Mouse (Mus musculus) cerebellum, adult 2 months (tissue): ENCODE measurements around the gene Mrps7. TPM values are rescaled to one million over a fixed set of nuclear protein-coding genes. Genes with fewer than 3 reads are reported as not detected.

Source experiments
- DNase-seq, 2 experiments: peaks; one replicate each; pipeline ENCODE4 v3.0.0; 2021
- H3K27ac ChIP-seq: fragments of 200-500 bp; 2 replicates; pipeline ENCODE4 v1.5.1; 2012; ENCODE audit warnings: low read length, control low read depth, inconsistent platforms; ENCODE audit not compliant: insufficient read depth
- H3K27me3 ChIP-seq: fragments of 200-500 bp; 2 replicates; pipeline ENCODE4 v1.6.1; 2012; ENCODE audit warnings: inconsistent platforms, mild to moderate bottlenecking, low read length, moderate library complexity; ENCODE audit not compliant: control insufficient read depth, insufficient read depth
- H3K4me1 ChIP-seq: fragments of 200-500 bp; 2 replicates; pipeline ENCODE4 v1.6.1; 2011; ENCODE audit warnings: low read length; ENCODE audit not compliant: control insufficient read depth, insufficient read depth
- H3K4me3 ChIP-seq: fragments of 200-500 bp; replicated peaks from 2 replicates; pipeline ENCODE3; 2011; ENCODE audit warnings: mild to moderate bottlenecking, low read depth, low read length, control low read depth; ENCODE audit not compliant: insufficient read depth
- CTCF ChIP-seq: fragments of 200-500 bp; IDR thresholded peaks from 2 replicates; pipeline ENCODE4 v1.5.1; 2011; ENCODE audit warnings: low read depth, mild to moderate bottlenecking, control low read depth, low read length, moderate library complexity, borderline replicate concordance; ENCODE audit not compliant: insufficient read depth
- POLR2A ChIP-seq: fragments of 200-500 bp; IDR thresholded peaks from 2 replicates; pipeline ENCODE4 v1.6.1; 2011; ENCODE audit warnings: low read length, control low read depth, borderline replicate concordance; ENCODE audit not compliant: insufficient read depth
- WGBS: fragments of 180-500 bp; shearing (Covaris S2); methylation state at CpG from one replicate; pipeline ENCODE4 v1.1.7; 2018; 5-methylcytosine and 5-hydroxymethylcytosine counted together
- polyA plus RNA-seq: library from polyadenylated mRNA; depleted of rRNA; stranded (reverse); fragments of >200 nt; gene quantifications from 2 replicates; pipeline ENCODE4 v1.2.3, GENCODE M21; 2012

Mrps7 gene
- polyA plus RNA-seq, 1 experiment: 55.9 TPM

DNA sequence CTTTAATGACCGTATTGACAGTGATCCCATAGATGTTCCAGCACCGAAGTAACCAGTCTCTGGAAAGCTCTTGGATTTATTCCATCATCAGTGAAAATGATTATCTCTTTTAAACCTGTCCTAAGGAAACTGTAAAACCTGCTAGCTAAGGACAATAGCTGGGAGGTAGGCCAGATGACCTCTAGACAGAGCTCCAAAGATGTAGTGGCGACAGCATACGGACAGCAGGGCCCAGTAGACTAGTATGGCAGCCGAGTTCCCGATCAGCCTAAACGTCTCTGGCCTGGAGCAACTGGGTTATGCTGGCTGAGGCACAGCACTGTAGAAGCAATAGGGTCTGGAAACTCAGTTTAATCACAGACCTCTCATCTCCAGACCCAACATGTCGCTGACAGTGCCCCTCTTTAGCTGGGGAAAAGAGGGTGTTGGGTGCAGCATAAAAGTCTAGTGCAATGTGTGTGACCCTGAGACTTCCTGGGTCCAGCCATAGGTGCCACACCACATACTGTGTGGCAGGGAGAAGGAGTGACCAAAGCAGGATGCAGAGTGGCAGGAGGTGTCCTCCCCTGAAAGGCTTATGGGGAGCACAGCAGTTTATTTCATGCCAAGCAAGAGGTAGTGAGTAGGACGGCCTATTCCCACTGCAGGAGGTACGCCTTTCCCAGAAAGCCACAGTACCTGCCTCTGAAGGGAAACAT is 19.2 kb upstream of the Mrps7 start:
- H3K27ac ChIP-seq: no peak overlapping the region
- TF ChIP-seq CTCF (no peak), POLR2A (no peak)
- DNase-seq: no peak
- H3K4me3 ChIP-seq: no peak overlapping the region
- WGBS: 81% methylated on average over 10 of the region's 10 CpGs
- no peaks in the 10 kb centered on the region for H3K27me3 ChIP-seq
- H3K4me1 ChIP-seq: no peaks in the 10 kb centered on the region

DNA sequence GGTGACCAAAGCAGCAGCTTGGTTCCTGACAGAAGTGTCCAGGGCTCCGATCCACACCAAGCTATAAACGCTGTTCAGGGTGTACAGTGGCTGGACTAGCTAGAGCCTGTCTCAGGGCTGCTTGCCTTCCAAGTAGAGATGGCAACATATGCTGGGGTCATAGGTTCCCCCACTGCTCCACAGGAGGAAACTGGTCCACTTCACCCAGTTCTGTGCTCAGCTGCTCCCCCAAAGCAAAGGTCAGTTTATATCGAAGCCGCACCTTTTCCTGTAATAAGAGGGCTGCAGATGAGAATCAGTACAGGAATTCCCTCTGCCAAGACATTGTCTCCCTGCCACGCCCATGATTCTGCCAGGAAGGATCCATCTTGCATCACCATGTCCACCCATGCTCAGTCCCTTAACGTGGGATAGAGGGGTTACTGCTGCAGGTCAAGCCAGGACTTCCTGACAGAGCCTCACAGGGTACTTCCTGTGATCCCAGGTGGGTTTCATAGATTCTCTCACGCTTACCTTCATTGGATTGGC is 18.1 kb upstream of the Mrps7 start:
- no peaks in the 10 kb centered on the region for H3K27me3 ChIP-seq
- H3K4me1 ChIP-seq: no peaks in the 10 kb centered on the region
- DNase-seq: no peak
- WGBS: 83% methylated on average over 7 of the region's 7 CpGs
- H3K27ac ChIP-seq: no peak overlapping the region
- no peak overlapping the region for H3K4me3 ChIP-seq
- TF ChIP-seq POLR2A: no peak
- TF ChIP-seq CTCF: no peak

DNA sequence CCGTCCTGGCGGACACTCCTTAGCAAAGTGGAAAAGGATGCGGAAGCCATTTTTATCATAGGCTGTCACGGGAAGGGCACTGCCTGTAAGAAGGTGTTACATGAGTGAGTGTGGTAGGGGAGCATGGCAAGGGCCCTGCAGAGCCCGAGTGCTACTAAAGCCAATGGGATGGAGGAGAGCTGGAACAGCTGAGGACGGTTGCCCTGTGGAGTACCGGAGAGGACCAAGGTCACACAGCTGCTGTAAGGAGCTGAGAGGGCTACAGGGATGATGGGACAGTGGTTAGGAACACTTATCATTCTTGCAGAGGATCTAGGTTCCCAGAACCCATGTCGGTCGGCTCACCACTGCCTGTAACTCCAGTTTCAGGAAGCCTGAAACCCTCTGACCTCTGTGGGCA is 17.3 kb upstream of the Mrps7 start:
- no peak overlapping the region for H3K4me3 ChIP-seq
- DNase-seq: no peak
- 91% methylated on average over 9 of the region's 9 CpGs for WGBS
- no peak for TF ChIP-seq CTCF
- TF ChIP-seq POLR2A: no peak
- H3K27me3 ChIP-seq: no peaks in the 10 kb centered on the region
- no peak overlapping the region for H3K27ac ChIP-seq
- no peaks in the 10 kb centered on the region for H3K4me1 ChIP-seq

DNA sequence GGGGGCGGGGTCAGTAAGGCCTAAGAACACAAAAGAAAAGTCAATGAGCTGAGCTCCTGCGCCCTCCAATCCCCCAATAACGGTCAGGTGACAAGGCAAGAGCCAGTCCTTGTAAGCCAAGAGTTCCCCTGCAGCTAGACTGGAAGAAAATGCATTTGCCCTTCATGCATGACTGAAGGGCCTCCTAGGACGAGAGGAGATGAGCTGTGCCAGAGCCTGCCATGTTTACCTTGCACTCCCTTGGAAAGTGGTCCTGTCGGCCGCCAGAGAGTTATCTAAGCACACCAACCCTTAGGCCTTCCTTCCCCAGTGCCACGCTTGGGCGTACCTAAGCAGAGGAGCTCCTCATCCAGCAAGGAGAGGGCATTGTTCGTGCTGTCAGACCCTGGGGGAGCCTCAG is 15.7 kb upstream of the Mrps7 start:
- Histone ChIP-seq H3K27ac (no peak overlapping the region), H3K4me3 (no peak overlapping the region)
- WGBS: 56% methylated on average over 9 of the region's 9 CpGs

DNA sequence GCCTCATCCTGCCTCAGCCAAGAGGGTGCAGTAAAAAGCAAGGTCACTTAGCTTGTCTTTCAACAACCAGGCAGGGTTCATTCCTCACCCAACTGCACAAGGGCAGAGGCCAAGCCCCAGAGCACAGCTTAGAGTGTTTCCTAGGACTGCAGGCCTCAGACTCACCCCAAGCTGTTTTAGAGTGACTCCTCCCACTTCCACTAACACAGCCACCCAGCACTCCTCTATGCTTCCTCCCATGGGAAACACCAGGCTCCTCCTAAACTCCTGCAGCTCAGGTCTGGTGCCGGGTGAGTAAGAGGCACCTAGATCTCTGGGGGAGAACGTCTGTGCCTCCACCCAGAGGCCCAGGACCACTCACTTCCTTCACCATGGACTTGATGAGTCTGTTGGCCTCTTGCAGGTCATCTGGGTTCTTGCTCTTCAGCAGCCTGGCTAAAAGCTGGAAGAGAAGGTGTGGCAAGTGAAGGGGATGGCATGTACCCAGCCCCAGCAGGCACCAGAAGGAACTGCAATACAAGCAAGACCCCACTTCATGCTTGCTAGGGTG is 13.1 kb upstream of the Mrps7 start:
- TF ChIP-seq POLR2A (no peak), CTCF (no peak)
- Histone ChIP-seq H3K27me3 (no peaks in the 10 kb centered on the region), H3K4me3 (no peak overlapping the region), H3K4me1 (no peaks in the 10 kb centered on the region), H3K27ac (no peak overlapping the region)
- no peak for DNase-seq
- WGBS: 87% methylated on average over 2 of the region's 2 CpGs

More for the DNA sequence above, 15.7 kb upstream of the Mrps7 start:
- no peak for DNase-seq
- TF ChIP-seq POLR2A: no peak
- no peak for TF ChIP-seq CTCF
- H3K4me1 ChIP-seq: no peaks in the 10 kb centered on the region
- no peaks in the 10 kb centered on the region for H3K27me3 ChIP-seq

DNA sequence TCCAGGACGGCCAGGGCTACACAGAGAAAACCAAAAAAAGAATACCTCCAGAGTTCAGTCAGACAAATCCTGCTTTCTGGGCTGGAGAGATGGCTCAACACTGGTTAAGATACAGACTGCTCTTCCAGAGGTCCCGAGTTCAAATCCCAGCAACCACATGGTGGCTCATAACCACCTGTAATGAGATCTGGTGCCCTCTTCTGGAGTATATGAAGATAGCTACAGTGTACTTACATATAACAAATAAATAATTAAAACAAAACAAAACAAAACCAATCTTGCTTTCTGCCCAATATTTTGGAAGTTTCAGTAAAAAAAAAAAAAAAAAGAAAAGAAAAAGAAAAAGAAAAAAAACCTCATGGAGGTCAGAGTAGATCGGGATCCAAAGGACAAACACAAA is 8.5 kb upstream of the Mrps7 start:
- TF ChIP-seq POLR2A: no peak
- no peak for TF ChIP-seq CTCF
- DNase-seq: no peak
- H3K27me3 ChIP-seq: no peaks in the 10 kb centered on the region
- no peak overlapping the region for H3K4me3 ChIP-seq
- 95% methylated on average over 3 of the region's 3 CpGs for WGBS
- H3K27ac ChIP-seq: no peak overlapping the region
- H3K4me1 ChIP-seq: 0 out of 2 replicates have a peak, but pooled peaks cover 4% of the 10 kb centered on the region

DNA sequence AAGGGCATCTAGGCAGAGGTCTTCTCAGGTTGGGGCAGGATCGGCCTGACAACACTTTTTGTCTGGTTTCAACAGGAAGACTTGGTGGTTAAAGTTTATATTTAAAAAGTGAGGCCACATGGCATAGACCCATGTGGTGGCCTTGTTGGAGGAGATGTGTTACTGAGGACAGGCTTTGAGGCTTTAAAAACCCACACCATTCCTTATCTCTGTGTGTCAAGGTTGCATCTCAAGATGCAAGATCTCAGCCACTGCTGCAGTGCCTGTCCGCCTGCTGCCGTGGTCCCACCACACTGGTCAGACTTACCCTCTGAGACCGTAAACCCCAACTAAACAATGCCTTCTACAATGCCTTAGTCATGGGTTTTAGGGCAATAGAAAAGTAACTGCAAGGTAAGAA is 5.4 kb upstream of the Mrps7 start:
- 91% methylated on average over 4 of the region's 4 CpGs for WGBS
- no peak for TF ChIP-seq POLR2A
- TF ChIP-seq CTCF: no peak

DNA sequence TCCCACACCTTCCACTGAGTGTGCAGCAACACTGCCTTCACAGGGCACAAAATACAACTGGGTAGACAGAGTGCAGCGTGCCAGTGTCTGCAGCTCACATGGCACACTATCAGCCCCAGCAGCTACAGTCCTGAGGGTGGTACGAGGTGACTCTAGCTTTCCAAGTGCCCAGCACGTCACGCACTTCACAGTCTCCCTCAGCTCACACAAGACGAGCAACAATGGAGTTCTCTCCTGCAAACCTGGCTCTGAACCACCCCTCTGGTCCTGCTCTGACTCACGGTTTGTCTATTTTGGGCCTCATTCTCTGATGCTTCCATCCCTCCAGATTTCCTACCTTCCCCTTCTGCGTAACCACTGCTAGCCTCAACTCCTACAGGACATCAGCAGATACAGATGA is 4.0 kb upstream of the Mrps7 start:
- Histone ChIP-seq H3K4me3 (no peak overlapping the region), H3K4me1 (peaks cover 15% of the 10 kb centered on the region; the same call in 1 of the 2 replicates), H3K27me3 (no peaks in the 10 kb centered on the region), H3K27ac (no peak overlapping the region; the same call in 1 of the 2 replicates)
- DNase-seq: no peak
- TF ChIP-seq POLR2A (no peak), CTCF (no peak)
- WGBS: 63% methylated on average over 7 of the region's 7 CpGs

More for the DNA sequence above, 5.4 kb upstream of the Mrps7 start:
- Histone ChIP-seq H3K27me3 (no peaks in the 10 kb centered on the region), H3K27ac (no peak overlapping the region), H3K4me3 (no peak overlapping the region), H3K4me1 (peaks cover 15% of the 10 kb centered on the region; the same call in 1 of the 2 replicates)
- DNase-seq: no peak

DNA sequence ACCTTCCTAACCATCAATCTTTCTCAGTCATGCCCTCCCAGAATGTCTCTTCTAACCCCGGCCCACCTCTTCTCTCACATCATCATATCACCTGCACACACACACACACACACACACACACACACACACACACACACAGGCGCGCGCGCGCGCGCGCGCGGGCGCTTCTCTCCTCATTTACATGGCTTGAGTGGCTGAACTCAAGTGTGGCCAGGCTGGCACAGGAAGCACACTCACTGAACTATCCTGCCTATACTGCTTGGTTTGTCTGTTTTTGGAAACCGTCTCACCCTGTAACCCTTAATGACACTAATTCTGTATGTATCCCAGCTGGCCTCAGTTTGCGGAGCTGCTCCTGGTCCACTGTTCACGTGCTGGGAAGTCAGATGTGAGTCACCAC is 3.0 kb upstream of the Mrps7 start:
- DNase-seq: no peak
- no peak for TF ChIP-seq CTCF
- no peak for TF ChIP-seq POLR2A
- Histone ChIP-seq H3K4me1 (peaks cover 15% of the 10 kb centered on the region; the same call in 1 of the 2 replicates), H3K27ac (no peak overlapping the region), H3K27me3 (no peaks in the 10 kb centered on the region), H3K4me3 (no peak overlapping the region)
- 95% methylated on average over 15 of the region's 15 CpGs for WGBS
